Mouse (Mus musculus): ENCODE measurements around the gene Sema5a. TPM values are rescaled to one million over a fixed set of nuclear protein-coding genes. Genes with fewer than 3 reads are reported as not detected.
A peak's percentile ranks its signal among the peaks of the same experiment; 100 is the strongest.

The Sema5a gene
- polyA plus RNA-seq, 1 experiment from 2014 or later: 12.0 TPM

- H3K9ac ChIP-seq: no peak overlapping the region
- ATAC-seq (ENCODE audit: low FRiP score) (no peak), DNase-seq (ENCODE audit: low spot score) (no peak)
- H3K4me3 ChIP-seq (replicated peaks; ENCODE audit: low read length): no peak overlapping the region
- 85% methylated on average over 8 of the region's 8 CpGs for WGBS
- no peak overlapping the region for H3K27ac ChIP-seq
- no peaks in the 10 kb centered on the region for H3K9me3 ChIP-seq (ENCODE audit: control insufficient read depth, low read length)
- 0 out of 2 replicates have a peak, but pooled peaks cover 4% of the 10 kb centered on the region for H3K4me1 ChIP-seq (replicated peaks; ENCODE audit: control insufficient read depth, insufficient read depth, low read length)
- H3K27me3 ChIP-seq (ENCODE audit: control insufficient read depth, insufficient read depth, low read length): no peaks in the 10 kb centered on the region
- no peaks in the 10 kb centered on the region for H3K36me3 ChIP-seq (replicated peaks; ENCODE audit: control insufficient read depth, insufficient read depth)
- no peak overlapping the region for H3K4me2 ChIP-seq (replicated peaks)
These were observed 66.2 kb downstream of the Sema5a start for GRCm38 (mm10) chr15:32310834-32311233.

- 64% methylated on average over 8 of the region's 8 CpGs for WGBS
- Histone ChIP-seq H3K9ac (no peak overlapping the region), H3K9me3 (ENCODE audit: control insufficient read depth, low read length) (no peaks in the 10 kb centered on the region), H3K4me1 (replicated peaks; ENCODE audit: control insufficient read depth, insufficient read depth, low read length) (0 out of 2 replicates have a peak, but pooled peaks cover 4% of the 10 kb centered on the region), H3K27ac (no peak overlapping the region), H3K36me3 (replicated peaks; ENCODE audit: control insufficient read depth, insufficient read depth) (no peaks in the 10 kb centered on the region), H3K4me2 (replicated peaks) (no peak overlapping the region), H3K4me3 (replicated peaks; ENCODE audit: low read length) (no peak overlapping the region), H3K27me3 (ENCODE audit: control insufficient read depth, insufficient read depth, low read length) (no peaks in the 10 kb centered on the region)
- DNase-seq (ENCODE audit: low spot score) (peak; percentile 42), ATAC-seq (ENCODE audit: low FRiP score) (no peak)
These were observed 66.7 kb downstream of the Sema5a start for GRCm38 (mm10) chr15:32311287-32311686.

GRCm38 (mm10) chr15:32317074-32317473 is 72.5 kb downstream of the Sema5a start:
- Histone ChIP-seq H3K9me3 (ENCODE audit: control insufficient read depth, low read length) (no peaks in the 10 kb centered on the region), H3K4me2 (replicated peaks) (no peak overlapping the region), H3K27ac (no peak overlapping the region), H3K36me3 (replicated peaks; ENCODE audit: control insufficient read depth, insufficient read depth) (no peaks in the 10 kb centered on the region), H3K4me1 (replicated peaks; ENCODE audit: control insufficient read depth, insufficient read depth, low read length) (no peaks in the 10 kb centered on the region), H3K4me3 (replicated peaks; ENCODE audit: low read length) (no peak overlapping the region), H3K9ac (no peak overlapping the region), H3K27me3 (ENCODE audit: control insufficient read depth, insufficient read depth, low read length) (no peaks in the 10 kb centered on the region)
- DNase-seq (ENCODE audit: low spot score) (no peak), ATAC-seq (ENCODE audit: low FRiP score) (no peak)
- 87% methylated on average over 5 of the region's 5 CpGs for WGBS

- no peak for ATAC-seq (ENCODE audit: low FRiP score)
- Histone ChIP-seq H3K27ac (no peak overlapping the region), H3K4me3 (replicated peaks; ENCODE audit: low read length) (no peak overlapping the region), H3K4me1 (replicated peaks; ENCODE audit: control insufficient read depth, insufficient read depth, low read length) (no peaks in the 10 kb centered on the region), H3K9me3 (ENCODE audit: control insufficient read depth, low read length) (no peaks in the 10 kb centered on the region), H3K4me2 (replicated peaks) (no peak overlapping the region), H3K36me3 (replicated peaks; ENCODE audit: control insufficient read depth, insufficient read depth) (no peaks in the 10 kb centered on the region), H3K9ac (no peak overlapping the region), H3K27me3 (ENCODE audit: control insufficient read depth, insufficient read depth, low read length) (no peaks in the 10 kb centered on the region)
- WGBS: 97% methylated on average over 3 of the region's 3 CpGs
- DNase-seq (ENCODE audit: low spot score): no peak
These were observed 76.1 kb downstream of the Sema5a start for GRCm38 (mm10) chr15:32320739-32321138.

GRCm38 (mm10) chr15:32322455-32323220 is 78.0 kb downstream of the Sema5a start:
- no peaks in the 10 kb centered on the region for H3K9me3 ChIP-seq (ENCODE audit: control insufficient read depth, low read length)
- WGBS: 93% methylated on average over 5 of the region's 5 CpGs
- ATAC-seq (ENCODE audit: low FRiP score): no peak

GRCm38 (mm10) chr15:32323224-32323623 is 78.6 kb downstream of the Sema5a start:
- DNase-seq (ENCODE audit: low spot score): no peak
- WGBS: 92% methylated on average over 4 of the region's 4 CpGs
- no peaks in the 10 kb centered on the region for H3K4me1 ChIP-seq (replicated peaks; ENCODE audit: control insufficient read depth, insufficient read depth, low read length)

More at GRCm38 (mm10) chr15:32322455-32323220, 78.0 kb downstream of the Sema5a start:
- no peak for DNase-seq (ENCODE audit: low spot score)
- no peaks in the 10 kb centered on the region for H3K36me3 ChIP-seq (replicated peaks; ENCODE audit: control insufficient read depth, insufficient read depth)
- H3K27me3 ChIP-seq (ENCODE audit: control insufficient read depth, insufficient read depth, low read length): no peaks in the 10 kb centered on the region
- H3K4me3 ChIP-seq (replicated peaks; ENCODE audit: low read length): no peak overlapping the region
- no peak overlapping the region for H3K27ac ChIP-seq
- no peaks in the 10 kb centered on the region for H3K4me1 ChIP-seq (replicated peaks; ENCODE audit: control insufficient read depth, insufficient read depth, low read length)
- no peak overlapping the region for H3K9ac ChIP-seq
- no peak overlapping the region for H3K4me2 ChIP-seq (replicated peaks)

GRCm38 (mm10) chr15:32324105-32324504 is 79.5 kb downstream of the Sema5a start:
- ATAC-seq (ENCODE audit: low FRiP score) (no peak), DNase-seq (ENCODE audit: low spot score) (no peak)
- H3K27me3 ChIP-seq (ENCODE audit: control insufficient read depth, insufficient read depth, low read length): no peaks in the 10 kb centered on the region
- peaks cover 3% of the 10 kb centered on the region; the same call in 1 of the 2 replicates for H3K4me1 ChIP-seq (replicated peaks; ENCODE audit: control insufficient read depth, insufficient read depth, low read length)
- H3K36me3 ChIP-seq (replicated peaks; ENCODE audit: control insufficient read depth, insufficient read depth): no peaks in the 10 kb centered on the region
- no peak overlapping the region for H3K9ac ChIP-seq
- no peak overlapping the region for H3K4me3 ChIP-seq (replicated peaks; ENCODE audit: low read length)
- 72% methylated on average over 7 of the region's 7 CpGs for WGBS
- no peak overlapping the region for H3K27ac ChIP-seq
- H3K9me3 ChIP-seq (ENCODE audit: control insufficient read depth, low read length): no peaks in the 10 kb centered on the region
- no peak overlapping the region for H3K4me2 ChIP-seq (replicated peaks)

More at GRCm38 (mm10) chr15:32323224-32323623, 78.6 kb downstream of the Sema5a start:
- Histone ChIP-seq H3K4me3 (replicated peaks; ENCODE audit: low read length) (no peak overlapping the region), H3K27me3 (ENCODE audit: control insufficient read depth, insufficient read depth, low read length) (no peaks in the 10 kb centered on the region), H3K9ac (no peak overlapping the region), H3K36me3 (replicated peaks; ENCODE audit: control insufficient read depth, insufficient read depth) (no peaks in the 10 kb centered on the region), H3K27ac (no peak overlapping the region), H3K9me3 (ENCODE audit: control insufficient read depth, low read length) (no peaks in the 10 kb centered on the region), H3K4me2 (replicated peaks) (no peak overlapping the region)
- no peak for ATAC-seq (ENCODE audit: low FRiP score)

- H3K9me3 ChIP-seq (ENCODE audit: control insufficient read depth, low read length): no peaks in the 10 kb centered on the region
- ATAC-seq (ENCODE audit: low FRiP score): no peak
- H3K9ac ChIP-seq: no peak overlapping the region
- peaks cover 19% of the 10 kb centered on the region for H3K4me1 ChIP-seq (replicated peaks; ENCODE audit: control insufficient read depth, insufficient read depth, low read length)
- DNase-seq (ENCODE audit: low spot score): no peak
- WGBS: 58% methylated on average over 4 of the region's 4 CpGs
- H3K4me3 ChIP-seq (replicated peaks; ENCODE audit: low read length): no peak overlapping the region
- H3K4me2 ChIP-seq (replicated peaks): no peak overlapping the region
- H3K27me3 ChIP-seq (ENCODE audit: control insufficient read depth, insufficient read depth, low read length): no peaks in the 10 kb centered on the region
- no peak overlapping the region for H3K27ac ChIP-seq
- H3K36me3 ChIP-seq (replicated peaks; ENCODE audit: control insufficient read depth, insufficient read depth): no peaks in the 10 kb centered on the region
These were observed 83.9 kb downstream of the Sema5a start for GRCm38 (mm10) chr15:32328370-32329004.

GRCm38 (mm10) chr15:32329670-32330330 is 85.2 kb downstream of the Sema5a start:
- DNase-seq (ENCODE audit: low spot score) (no peak), ATAC-seq (ENCODE audit: low FRiP score) (no peak)
- no peaks in the 10 kb centered on the region for H3K9me3 ChIP-seq (ENCODE audit: control insufficient read depth, low read length)
- whole genome bisulfite sequencing: 77% methylated on average over 10 of the region's 10 CpGs
- H3K27me3 ChIP-seq (ENCODE audit: control insufficient read depth, insufficient read depth, low read length): no peaks in the 10 kb centered on the region
- H3K4me1 ChIP-seq (replicated peaks; ENCODE audit: control insufficient read depth, insufficient read depth, low read length): peaks cover 19% of the 10 kb centered on the region
- no peaks in the 10 kb centered on the region for H3K36me3 ChIP-seq (replicated peaks; ENCODE audit: control insufficient read depth, insufficient read depth)
- H3K27ac ChIP-seq: no peak overlapping the region
- no peak overlapping the region for H3K4me3 ChIP-seq (replicated peaks; ENCODE audit: low read length)
- H3K4me2 ChIP-seq (replicated peaks): no peak overlapping the region
- H3K9ac ChIP-seq: no peak overlapping the region

All from hindbrain, embryonic 14.5 days (tissue).